15 mouse cellular contexts compared by ENCODE assay signal in genomic region chr4:131355526-131355991, GRCm38 (mm10).
DNase-seq lines count a peak whose midpoint lies in the region; ATAC-seq and TF ChIP-seq lines count a peak whose summit lies in the region.
"Had no signal": no experiment of that assay in that cellular context is flagged by ENCODE, and none has a peak within 500 bp of the region (broad histone marks: within the 10 kb centered on the region; RNA-seq: fewer than 3 reads in every experiment).

No protein-coding gene starts in this region.

- H3K9ac ChIP-seq in CH12.LX (ENCODE audit: insufficient read depth, low read depth): peak overlapping the region; percentile 34; the same call in 1 of the 2 replicates
- no peak overlapping the region for H3K9ac ChIP-seq in midbrain, embryonic 14.5 days (replicated peaks; ENCODE audit: low read length)
- H3K9ac ChIP-seq: liver, postnatal 0 days had no signal

- H3K27me3 ChIP-seq in CH12.LX (replicated peaks): peaks cover 25% of the 10 kb centered on the region
- no peaks in the 10 kb centered on the region for H3K27me3 ChIP-seq in midbrain, embryonic 14.5 days (ENCODE audit: control insufficient read depth, insufficient read depth, low read length)
- no peaks in the 10 kb centered on the region for H3K27me3 ChIP-seq in hindbrain, embryonic 10.5 days (ENCODE audit: insufficient read depth, poor library complexity, severe bottlenecking)

- intact Hi-C loops in left cerebral cortex, postnatal 14 days (cut with DNase I): no loop called here

- peak overlapping the region; percentile 81 for H3K27ac ChIP-seq in CH12.LX (ENCODE audit: insufficient read depth, low read depth)
- no peak overlapping the region for H3K27ac ChIP-seq in midbrain, embryonic 14.5 days (replicated peaks; ENCODE audit: low read depth, low read length)
- H3K27ac ChIP-seq in hindbrain, embryonic 10.5 days: no peak overlapping the region
- H3K27ac ChIP-seq: embryonic facial prominence, embryonic 10.5 days; forebrain, embryonic 10.5 days; hindbrain, postnatal 0 days; kidney, postnatal 0 days had no signal

- ATAC-seq in midbrain, embryonic 14.5 days (ENCODE audit: low FRiP score, low TSS enrichment): no peak
- no peak for ATAC-seq in granulocyte monocyte progenitor cell, adult 5-6 weeks (replicated peaks; ENCODE audit: poor library complexity, severe bottlenecking)
- ATAC-seq: hindbrain, postnatal 0 days; liver, postnatal 0 days had no signal

- H3K9me3 ChIP-seq in CH12.LX (replicated peaks; ENCODE audit: low read length): no peaks in the 10 kb centered on the region
- H3K9me3 ChIP-seq in midbrain, embryonic 14.5 days (ENCODE audit: control insufficient read depth, low read length): no peaks in the 10 kb centered on the region
- H3K9me3 ChIP-seq in hindbrain, embryonic 10.5 days: no peaks in the 10 kb centered on the region
- H3K9me3 ChIP-seq: embryonic facial prominence, embryonic 10.5 days; forebrain, embryonic 10.5 days had no signal

- DNase-seq in heart, adult 11 months: peak; percentile 91
- no peak for DNase-seq in heart, adult 18-20 months
- DNase-seq in CH12.LX (ENCODE audit: extremely low read depth): peak; percentile 71
- peak; percentile 57 to 80 for DNase-seq in left cerebral cortex, postnatal 14 days (ENCODE audit: low spot score in 2 of 2)
- DNase-seq in lung, postnatal 4 days: peak; percentile 53 to 61
- no peak for DNase-seq in midbrain, embryonic 14.5 days
- no peak for DNase-seq in hindbrain, embryonic 10.5 days (ENCODE audit: low spot score)
- DNase-seq: adrenal gland, adult 2 months; liver, postnatal 0 days; retina, postnatal 1 day had no signal

- H3K36me3 ChIP-seq in CH12.LX (replicated peaks in 1 of 2; ENCODE audit: control insufficient read depth in 1 of 2, insufficient read depth in 1 of 2, low read length in 1 of 2): no peaks in the 10 kb centered on the region
- H3K36me3 ChIP-seq in midbrain, embryonic 14.5 days (ENCODE audit: control insufficient read depth, insufficient read depth, low read length): no peaks in the 10 kb centered on the region
- H3K36me3 ChIP-seq in hindbrain, embryonic 10.5 days: no peaks in the 10 kb centered on the region
- H3K36me3 ChIP-seq: embryonic facial prominence, embryonic 10.5 days; forebrain, embryonic 10.5 days had no signal

- peak; percentile 52 for TF ChIP-seq EP300 in CH12.LX (IDR thresholded peaks at IDR 0.05; ENCODE audit: low read length)

- peaks cover 11 to 35% of the 10 kb centered on the region in 2 experiments for H3K4me1 ChIP-seq in CH12.LX (ENCODE audit: control insufficient read depth in 1 of 2, insufficient read depth in 2 of 2)
- H3K4me1 ChIP-seq in midbrain, embryonic 14.5 days (ENCODE audit: control insufficient read depth, insufficient read depth, low read length): no peaks in the 10 kb centered on the region
- H3K4me1 ChIP-seq in hindbrain, embryonic 10.5 days (replicated peaks): peaks cover 7% of the 10 kb centered on the region

- 95% methylated on average over 12 of the region's 12 CpGs for WGBS in midbrain, embryonic 14.5 days
- 94% methylated on average over 12 of the region's 12 CpGs for WGBS in hindbrain, embryonic 10.5 days

- TF ChIP-seq RAD21 in CH12.LX (IDR thresholded peaks at IDR 0.05; ENCODE audit: low read depth, low read length): no peak; the same call in 1 of the 2 replicates

- peak overlapping the region; percentile 47 for H3K4me2 ChIP-seq in CH12.LX (ENCODE audit: insufficient read depth, low read depth, poor library complexity, severe bottlenecking)
- H3K4me2 ChIP-seq in midbrain, embryonic 14.5 days (ENCODE audit: low read length): no peak overlapping the region

- peak overlapping the region; percentile 49 to 55 (median 54) for H3K4me3 ChIP-seq in CH12.LX (replicated peaks in 1 of 3; ENCODE audit: low read depth in 2 of 3, low read length in 2 of 3, poor library complexity in 1 of 3)
- no peak overlapping the region for H3K4me3 ChIP-seq in midbrain, embryonic 14.5 days (replicated peaks; ENCODE audit: low read depth, low read length)
- H3K4me3 ChIP-seq in hindbrain, embryonic 10.5 days: no peak overlapping the region
- H3K4me3 ChIP-seq: embryonic facial prominence, embryonic 10.5 days; forebrain, embryonic 10.5 days had no signal

- no peak for TF ChIP-seq CTCF in CH12.LX (conservative IDR thresholded peaks at IDR 0.05 in 1 of 2, IDR thresholded peaks at IDR 0.05 in 1 of 2; ENCODE audit: low read depth in 2 of 2, low read length in 2 of 2)

- TF ChIP-seq POLR2A in CH12.LX (IDR thresholded peaks at IDR 0.05; ENCODE audit: low read depth, low read length): peak; percentile 54; the same call in 1 of the 2 replicates

- H3K79me2 ChIP-seq in CH12.LX (replicated peaks; ENCODE audit: control insufficient read depth, extremely low read depth, insufficient read depth, poor library complexity, severe bottlenecking): no peaks in the 10 kb centered on the region

- dilution Hi-C loops in CH12.LX (cut with MboI; ENCODE audit: extremely low pct_ligation_motif_present, extremely low pct_unique_long_range_greater_than_20kb, low sequenced_read_pairs): no loop called here

- in situ Hi-C loops in CH12.LX (cut with MboI; ENCODE audit: low pct_ligation_motif_present, low pct_unique_long_range_greater_than_20kb, low sequenced_read_pairs): loop anchor here (10.0 kb wide), 1 partner anchor 81 kb away; no protein-coding TSS in a partner anchor

TF ChIP-seq in CH12.LX, 34 proteins besides CTCF, POLR2A, EP300 and RAD21:
- TF ChIP-seq ZKSCAN1 (IDR thresholded peaks at IDR 0.05; ENCODE audit: borderline replicate concordance, low read depth, low read length) (no peak), MYC (IDR thresholded peaks at IDR 0.05; ENCODE audit: low read depth, low read length) (no peak), MEF2A (IDR thresholded peaks at IDR 0.05; ENCODE audit: borderline replicate concordance, low read depth, low read length) (0 out of 2 replicates have a peak, but pooled peaks have one; percentile 40), RCOR1 (conservative IDR thresholded peaks at IDR 0.05; ENCODE audit: low read depth, low read length) (no peak), ETS1 (conservative IDR thresholded peaks at IDR 0.05; ENCODE audit: low read depth, low read length) (peak; percentile 66), JUND (conservative IDR thresholded peaks at IDR 0.05; ENCODE audit: low read depth, low read length) (no peak), PAX5 (IDR thresholded peaks at IDR 0.05; ENCODE audit: low read length) (no peak), IRF4 (IDR thresholded peaks at IDR 0.05; ENCODE audit: low read depth, low read length) (peak; percentile 51), ZC3H11A (IDR thresholded peaks at IDR 0.05; ENCODE audit: low read depth, low read length) (no peak), TCF12 (IDR thresholded peaks at IDR 0.05; ENCODE audit: low read depth, low read length) (peak; percentile 67; the same call in 1 of the 2 replicates), SMC3 (IDR thresholded peaks at IDR 0.05; ENCODE audit: low read depth, low read length) (no peak; the same call in 1 of the 2 replicates), ELF1 (IDR thresholded peaks at IDR 0.05; ENCODE audit: low read depth, low read length) (no peak), MXI1 (IDR thresholded peaks at IDR 0.05; ENCODE audit: low read depth, low read length) (0 out of 2 replicates have a peak, but pooled peaks have one; percentile 51), KAT2A (IDR thresholded peaks at IDR 0.05; ENCODE audit: insufficient replicate concordance, low read length) (no peak), CHD2 (IDR thresholded peaks at IDR 0.05; ENCODE audit: low read length) (no peak), USF2 (conservative IDR thresholded peaks at IDR 0.05; ENCODE audit: low read depth, low read length) (no peak), SIN3A (IDR thresholded peaks at IDR 0.05; ENCODE audit: low read length) (peak; percentile 85; the same call in 1 of the 2 replicates), BHLHE40 (IDR thresholded peaks at IDR 0.05; ENCODE audit: low read depth, low read length) (peak; percentile 51; the same call in 1 of the 2 replicates), TBP (conservative IDR thresholded peaks at IDR 0.05; ENCODE audit: low read depth, low read length) (0 out of 2 replicates have a peak, but pooled peaks have one; percentile 9), HCFC1 (IDR thresholded peaks at IDR 0.05; ENCODE audit: low read depth, low read length) (peak; percentile 66), MAX (IDR thresholded peaks at IDR 0.05; ENCODE audit: low read length) (peak; percentile 97), POLR2AphosphoS2 (IDR thresholded peaks at IDR 0.05; ENCODE audit: low read depth, low read length) (no peak), ZMIZ1 (IDR thresholded peaks at IDR 0.05; ENCODE audit: low read depth, low read length) (peak; percentile 48; the same call in 1 of the 2 replicates), MAFK (IDR thresholded peaks at IDR 0.05; ENCODE audit: insufficient replicate concordance, low read length) (no peak; the same call in 1 of the 2 replicates), USF1 (IDR thresholded peaks at IDR 0.05; ENCODE audit: low read depth, low read length) (peak; percentile 12; the same call in 1 of the 2 replicates), NRF1 (IDR thresholded peaks at IDR 0.05; ENCODE audit: low read depth, low read length) (peak; percentile 35; the same call in 1 of the 2 replicates), NELFE (IDR thresholded peaks at IDR 0.05; ENCODE audit: low read depth, low read length) (peak; percentile 51; the same call in 1 of the 2 replicates), UBTF (IDR thresholded peaks at IDR 0.05; ENCODE audit: low read depth, low read length) (no peak), ZNF384 (IDR thresholded peaks at IDR 0.05; ENCODE audit: low read depth, low read length) (no peak), CHD1 (IDR thresholded peaks at IDR 0.05; ENCODE audit: low read depth, low read length) (no peak), JUN (IDR thresholded peaks at IDR 0.05; ENCODE audit: insufficient read depth, low read depth, low read length) (no peak), MAZ (IDR thresholded peaks at IDR 0.05; ENCODE audit: low read depth, low read length) (peak; percentile 25; the same call in 1 of the 2 replicates)

Comparison
In these comparisons a context has a peak if more than half of its experiments do, and no peak if none do; other contexts are left out.
1. DNase-seq: peak in heart, adult 11 months (single experiment), CH12.LX (single experiment), left cerebral cortex, postnatal 14 days (2 of 2) and lung, postnatal 4 days (2 of 2); none in heart, adult 18-20 months (0 of 2), midbrain, embryonic 14.5 days (single experiment) and hindbrain, embryonic 10.5 days (single experiment).
2. H3K4me3 ChIP-seq: peak in CH12.LX (3 of 3); none in midbrain, embryonic 14.5 days (single experiment) and hindbrain, embryonic 10.5 days (single experiment).